Mouse (Mus musculus) liver, embryonic 11.5 days (tissue): Measurements from ENCODE around the gene Stat3. TPM values are rescaled to one million over a fixed set of nuclear protein-coding genes. Genes with fewer than 3 reads are reported as not detected.

ENCODE experiments used
- ATAC-seq: fragments of 200-750 bp; cut with Nextera tagmentation; replicated peaks from 2 replicates; pipeline ENCODE4 v1.8.0; 2017; ENCODE audit warnings: moderate number of reproducible peaks, mild to moderate bottlenecking, moderate TSS enrichment, moderate library complexity; ENCODE audit not compliant: low FRiP score
- DNase-seq: peaks from one replicate; pipeline ENCODE4 v3.0.0-alpha.2; 2017; ENCODE audit warnings: low spot score
- H3K27ac ChIP-seq: fragments of 300-500 bp; sonication (generic); 2 replicates; pipeline ENCODE4 v1.5.1; 2014; ENCODE audit warnings: mild to moderate bottlenecking, low read depth, low read length, control low read depth
- H3K27me3 ChIP-seq: fragments of 300-500 bp; sonication (generic); replicated peaks from 2 replicates; pipeline ENCODE4 v1.6.1; 2014; ENCODE audit warnings: low read length, mixed read lengths; ENCODE audit not compliant: control insufficient read depth, insufficient read depth
- H3K36me3 ChIP-seq: fragments of 300-500 bp; sonication (generic); 2 replicates; pipeline ENCODE4 v1.6.1; 2014; ENCODE audit warnings: mild to moderate bottlenecking, low read length, moderate library complexity, mixed read lengths; ENCODE audit not compliant: control insufficient read depth, insufficient read depth
- H3K4me1 ChIP-seq: fragments of 300-500 bp; sonication (generic); replicated peaks from 2 replicates; pipeline ENCODE4 v1.6.1; 2014; ENCODE audit warnings: low read length, mixed read lengths; ENCODE audit not compliant: control insufficient read depth, insufficient read depth
- H3K4me2 ChIP-seq: fragments of 300-500 bp; sonication (generic); 2 replicates; pipeline ENCODE4 v1.6.1; 2014; ENCODE audit warnings: mild to moderate bottlenecking, control low read depth, moderate library complexity
- H3K4me3 ChIP-seq: fragments of 300-500 bp; sonication (generic); 2 replicates; pipeline ENCODE4 v1.5.1; 2014; ENCODE audit warnings: low read depth, low read length, control low read depth
- H3K9ac ChIP-seq: fragments of 300-500 bp; sonication (generic); 2 replicates; pipeline ENCODE4 v1.6.1; 2014; ENCODE audit warnings: low read depth, low read length, control low read depth
- H3K9me3 ChIP-seq: fragments of 300-500 bp; sonication (generic); 2 replicates; pipeline ENCODE4 v1.6.1; 2016; ENCODE audit warnings: low read length, inconsistent platforms, mixed read lengths; ENCODE audit not compliant: control insufficient read depth
- WGBS: fragments of 180-500 bp; shearing (Covaris S2); extraction: QIAGEN DNeasy Blood & Tissue Kit; methylation state at CpG from one replicate; pipeline ENCODE4 v1.1.7; 2014; 5-methylcytosine and 5-hydroxymethylcytosine counted together
- polyA plus RNA-seq: library from polyadenylated mRNA; unstranded; fragments of >200 nt; fragmentation: Nextera tagmentation; extraction: Ambion mirVana; gene quantifications from 2 replicates; pipeline ENCODE4 v1.2.1, GENCODE M21; 2014

Stat3 gene
- polyA plus RNA-seq, 1 experiment from 2014 or later = 57.3 TPM

DNA sequence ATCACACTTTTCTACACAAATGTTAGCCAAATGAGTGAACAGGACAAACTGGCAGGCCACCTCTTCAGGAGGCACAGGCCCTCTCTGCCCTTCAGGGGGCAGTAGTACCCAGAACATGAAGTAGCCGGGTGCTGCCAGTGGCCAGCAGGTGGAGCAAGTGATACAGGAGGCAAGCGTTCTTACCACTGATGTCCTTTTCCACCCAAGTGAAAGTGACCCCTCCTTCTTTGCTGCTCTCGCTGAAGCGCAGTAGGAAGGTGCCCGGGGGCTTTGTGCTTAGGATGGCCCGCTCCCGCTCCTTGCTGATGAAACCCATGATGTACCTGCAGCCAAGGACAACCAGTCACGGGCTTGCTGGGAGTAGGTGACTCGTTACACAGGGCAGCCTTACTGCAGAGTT lies 45.9 kb downstream of the Stat3 start:
- Histone ChIP-seq H3K4me1 (peaks cover 42% of the 10 kb centered on the region), H3K9me3 (no peaks in the 10 kb centered on the region), H3K27me3 (no peaks in the 10 kb centered on the region), H3K36me3 (peaks cover 8% of the 10 kb centered on the region), H3K27ac (no peak overlapping the region), H3K4me2 (peak overlapping the region; percentile 39; the same call in 1 of the 2 replicates), H3K4me3 (no peak overlapping the region), H3K9ac (peak overlapping the region; percentile 10; the same call in 1 of the 2 replicates)
- DNase-seq (peak; percentile 84), ATAC-seq (peak; percentile 56)
- 15% methylated on average over 9 of the region's 9 CpGs for WGBS

DNA sequence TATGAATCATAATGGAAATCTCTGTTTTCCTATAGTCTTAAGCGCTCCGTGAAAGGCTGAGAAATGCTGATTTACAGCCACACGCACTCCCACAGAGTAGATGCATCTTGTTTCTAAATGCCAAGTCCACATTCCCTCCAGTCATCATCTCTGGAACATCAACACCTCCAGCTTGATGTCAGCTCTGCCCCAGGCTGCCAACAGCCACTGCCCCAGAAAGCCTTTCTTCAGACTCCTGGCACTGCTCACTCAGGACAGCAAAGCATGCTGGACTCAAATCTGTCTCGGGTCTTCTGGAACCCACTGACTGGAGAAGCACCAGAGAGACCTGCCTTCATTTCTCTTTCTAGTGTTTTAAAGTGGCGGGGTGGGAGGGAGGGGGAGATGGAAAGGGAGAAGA lies 46.9 kb downstream of the Stat3 start:
- WGBS = 80% methylated on average over 5 of the region's 5 CpGs
- Histone ChIP-seq H3K9me3 (no peaks in the 10 kb centered on the region), H3K4me2 (peak overlapping the region; percentile 60), H3K36me3 (peaks cover 4% of the 10 kb centered on the region; the same call in 1 of the 2 replicates), H3K27me3 (no peaks in the 10 kb centered on the region), H3K9ac (peak overlapping the region; percentile 53; the same call in 1 of the 2 replicates), H3K4me3 (no peak overlapping the region), H3K27ac (peak overlapping the region; percentile 88), H3K4me1 (peaks cover 52% of the 10 kb centered on the region)
- ATAC-seq (no peak), DNase-seq (no peak)

DNA sequence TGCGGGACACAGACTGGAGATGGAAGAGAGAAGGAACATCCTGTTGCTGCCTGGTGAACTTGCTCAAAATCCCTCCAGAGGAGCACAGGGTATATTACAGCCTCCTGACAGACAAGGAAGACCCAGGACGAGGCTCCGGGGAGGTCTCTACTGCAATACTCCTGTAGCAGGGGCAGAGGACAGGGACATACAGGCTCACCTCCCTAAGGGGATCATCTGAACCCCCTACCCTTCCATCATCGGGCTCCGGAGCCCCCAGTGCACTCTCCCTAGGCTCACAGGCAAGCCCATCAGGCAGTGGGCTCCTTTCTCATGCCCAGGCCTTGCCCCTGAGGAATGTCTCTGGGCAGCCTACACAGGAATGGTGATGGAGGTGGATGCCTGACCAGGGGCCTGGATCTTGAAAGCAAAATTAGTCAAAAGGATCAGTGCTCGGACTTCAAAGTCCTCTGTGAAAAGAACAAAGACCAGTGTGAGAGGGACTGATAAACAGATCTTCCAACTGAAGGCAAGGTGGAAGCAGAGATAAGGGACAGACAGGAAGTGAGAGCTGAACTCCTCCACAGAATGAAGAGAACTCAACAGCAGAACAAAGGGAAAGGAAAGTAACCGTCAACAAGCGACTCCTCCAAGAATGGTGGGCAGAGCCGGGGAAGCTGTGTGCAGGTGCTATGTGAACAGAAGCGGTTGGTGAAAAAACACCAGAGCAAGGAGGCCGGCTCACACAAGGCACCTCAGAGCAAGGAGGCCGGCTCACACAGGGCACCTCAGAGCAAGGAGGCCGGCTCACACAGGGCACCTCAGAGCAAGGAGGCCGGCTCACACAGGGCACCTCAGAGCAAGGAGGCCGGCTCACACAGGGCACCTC lies 47.9 kb downstream of the Stat3 start:
- 28% methylated on average over 15 of the region's 15 CpGs for WGBS
- Histone ChIP-seq H3K27me3 (no peaks in the 10 kb centered on the region), H3K36me3 (peaks cover 9% of the 10 kb centered on the region), H3K9ac (peak overlapping the region; percentile 53), H3K4me3 (0 out of 2 replicates have a peak overlapping the region, but pooled peaks have one; percentile 8), H3K9me3 (no peaks in the 10 kb centered on the region), H3K4me2 (peak overlapping the region; percentile 60), H3K4me1 (peaks cover 61% of the 10 kb centered on the region), H3K27ac (peak overlapping the region; percentile 88)
- no peak for DNase-seq
- ATAC-seq = peak; percentile 88

DNA sequence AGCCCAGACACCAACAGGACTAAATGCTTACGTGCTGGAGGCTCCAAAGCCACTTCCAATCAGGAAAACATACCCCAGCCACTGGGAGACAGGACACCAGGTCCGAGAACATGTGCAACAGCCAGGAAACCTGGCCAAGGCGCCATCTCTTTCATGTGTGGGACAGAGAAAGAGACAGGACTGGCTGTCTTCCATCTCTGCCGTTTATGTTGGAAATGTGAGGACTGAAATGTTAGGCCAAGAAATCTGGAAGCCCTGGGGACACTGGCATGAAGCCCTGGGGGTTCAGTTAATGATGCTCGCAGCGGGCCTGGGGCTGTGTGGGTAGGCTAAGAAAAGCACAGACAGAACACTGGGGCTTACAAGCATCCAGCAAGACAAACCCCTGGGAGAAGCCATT lies 48.9 kb downstream of the Stat3 start:
- Histone ChIP-seq H3K4me3 (no peak overlapping the region), H3K4me2 (no peak overlapping the region; the same call in 1 of the 2 replicates), H3K9me3 (no peaks in the 10 kb centered on the region), H3K36me3 (peaks cover 9% of the 10 kb centered on the region), H3K4me1 (peaks cover 71% of the 10 kb centered on the region), H3K27me3 (no peaks in the 10 kb centered on the region), H3K9ac (peak overlapping the region; percentile 53; the same call in 1 of the 2 replicates), H3K27ac (peak overlapping the region; percentile 88)
- ATAC-seq = no peak
- DNase-seq = no peak
- WGBS = 86% methylated on average over 6 of the region's 6 CpGs

DNA sequence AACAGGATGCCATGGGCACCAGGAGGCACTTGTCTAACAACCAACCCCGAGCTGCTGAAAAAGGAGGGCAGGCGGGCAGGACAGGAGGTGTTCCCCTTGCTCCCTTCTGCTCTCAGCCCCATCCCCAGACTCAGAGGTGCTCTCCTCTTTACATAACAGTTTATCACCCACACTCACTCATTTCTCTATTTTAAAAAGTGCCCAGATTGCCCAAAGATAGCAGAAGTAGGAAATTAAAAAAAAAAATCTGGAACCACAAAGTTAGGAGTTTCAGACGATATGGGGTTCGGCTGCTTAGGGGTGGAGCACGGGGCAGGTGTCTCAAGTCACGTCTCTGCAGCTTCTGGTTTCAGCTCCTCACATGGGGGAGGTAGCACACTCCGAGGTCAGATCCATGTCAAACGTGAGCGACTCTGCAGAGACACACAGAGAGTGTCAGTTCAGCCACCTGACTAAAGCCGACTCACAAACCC lies 51.0 kb downstream of the Stat3 start:
- no peak for DNase-seq

DNA sequence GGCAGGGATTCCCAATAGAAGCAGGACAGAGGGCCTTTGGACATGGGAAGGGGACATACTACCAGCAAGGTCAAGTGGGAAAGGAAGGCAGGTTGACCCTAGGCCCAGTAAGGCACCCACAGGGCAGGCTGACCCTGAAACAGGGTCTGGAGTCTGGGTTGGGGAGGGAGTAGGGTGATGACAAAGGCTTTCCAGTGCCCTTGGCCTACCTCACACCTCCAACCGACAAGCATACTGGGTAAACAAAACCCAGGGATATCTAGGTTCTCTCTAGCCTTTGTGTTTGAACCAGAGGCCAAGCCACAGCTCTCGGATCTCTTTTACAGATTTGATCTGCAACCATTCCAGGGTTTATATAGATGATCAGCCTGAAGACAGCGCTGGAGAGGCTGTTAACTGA lies 51.6 kb downstream of the Stat3 start:
- DNase-seq = no peak
- Histone ChIP-seq H3K9me3 (no peaks in the 10 kb centered on the region), H3K27me3 (no peaks in the 10 kb centered on the region), H3K36me3 (peaks cover 9% of the 10 kb centered on the region), H3K4me3 (no peak overlapping the region), H3K27ac (peak overlapping the region; percentile 96), H3K4me2 (no peak overlapping the region), H3K4me1 (peaks cover 69% of the 10 kb centered on the region), H3K9ac (no peak overlapping the region)
- ATAC-seq = no peak
- WGBS = 80% methylated on average over 3 of the region's 3 CpGs

More for the DNA sequence above, 51.0 kb downstream of the Stat3 start:
- Histone ChIP-seq H3K4me2 (no peak overlapping the region), H3K27ac (peak overlapping the region; percentile 33; the same call in 1 of the 2 replicates), H3K27me3 (no peaks in the 10 kb centered on the region), H3K4me1 (peaks cover 73% of the 10 kb centered on the region), H3K36me3 (peaks cover 9% of the 10 kb centered on the region), H3K9me3 (no peaks in the 10 kb centered on the region), H3K4me3 (no peak overlapping the region), H3K9ac (0 out of 2 replicates have a peak overlapping the region, but pooled peaks have one; percentile 27)
- WGBS = 51% methylated on average over 10 of the region's 10 CpGs
- ATAC-seq = no peak

DNA sequence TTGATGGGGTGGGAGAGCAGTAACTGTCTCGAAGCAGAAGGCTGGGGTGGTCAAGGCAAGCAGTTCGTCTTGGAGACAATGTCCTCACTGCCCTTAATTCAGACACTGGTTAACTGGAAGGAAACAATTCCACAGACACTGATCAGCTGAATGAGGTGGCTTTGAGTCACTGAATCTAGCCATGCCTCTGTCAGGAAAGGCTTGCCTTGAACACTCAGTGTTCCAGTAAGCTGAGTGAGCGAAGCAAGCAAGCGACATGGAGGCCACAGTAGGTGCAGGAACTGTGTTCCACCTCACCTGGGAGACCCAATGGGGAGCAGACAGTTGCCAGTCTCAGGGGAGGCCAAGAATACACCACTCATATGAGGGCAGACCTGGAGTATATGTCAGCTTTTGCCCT lies 52.1 kb downstream of the Stat3 start:
- no peak for DNase-seq
- Histone ChIP-seq H3K4me2 (no peak overlapping the region), H3K36me3 (peaks cover 9% of the 10 kb centered on the region), H3K4me3 (no peak overlapping the region), H3K27ac (peak overlapping the region; percentile 96), H3K9ac (peak overlapping the region; percentile 54; the same call in 1 of the 2 replicates), H3K27me3 (no peaks in the 10 kb centered on the region), H3K4me1 (peaks cover 64% of the 10 kb centered on the region), H3K9me3 (no peaks in the 10 kb centered on the region)
- no peak for ATAC-seq
- WGBS = 79% methylated on average over 4 of the region's 4 CpGs

DNA sequence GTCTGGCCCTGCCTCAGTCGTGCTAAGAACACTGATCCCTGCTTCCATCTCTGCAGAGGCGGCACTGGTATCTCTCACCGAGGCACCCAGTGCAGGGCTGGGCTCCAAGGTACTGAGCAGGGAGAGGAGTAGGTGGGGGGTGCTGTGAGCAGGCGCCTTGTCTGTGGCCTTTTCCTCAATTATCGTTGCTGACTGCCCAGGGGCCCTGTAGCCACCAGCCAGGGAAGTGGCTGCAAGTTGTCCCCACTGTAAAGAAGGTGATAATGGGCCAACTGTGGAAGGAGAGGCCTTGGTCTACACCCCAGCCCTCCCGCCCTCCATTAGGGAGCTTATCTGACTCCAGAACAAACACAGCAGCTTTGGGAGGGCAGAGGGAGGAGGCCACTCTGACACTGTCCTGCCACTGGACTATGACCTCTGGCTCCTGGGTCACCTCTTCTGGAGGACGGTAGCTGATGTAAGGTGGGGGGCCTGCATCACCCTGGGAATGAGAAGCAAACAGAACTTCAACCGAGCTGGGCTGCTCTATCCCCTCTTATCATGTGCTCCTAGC lies 53.1 kb downstream of the Stat3 start:
- Histone ChIP-seq H3K9me3 (no peaks in the 10 kb centered on the region), H3K4me3 (peak overlapping the region; percentile 19; the same call in 1 of the 2 replicates), H3K4me1 (peaks cover 60% of the 10 kb centered on the region), H3K27me3 (no peaks in the 10 kb centered on the region), H3K27ac (peak overlapping the region; percentile 96), H3K9ac (peak overlapping the region; percentile 54), H3K36me3 (peaks cover 9% of the 10 kb centered on the region), H3K4me2 (peak overlapping the region; percentile 42)
- WGBS = 10% methylated on average over 8 of the region's 8 CpGs
- ATAC-seq = peak; percentile 92
- DNase-seq = peak; percentile 74
